Comparison of ENCODE assay signal across 17 mouse cellular contexts in the genomic region with DNA sequence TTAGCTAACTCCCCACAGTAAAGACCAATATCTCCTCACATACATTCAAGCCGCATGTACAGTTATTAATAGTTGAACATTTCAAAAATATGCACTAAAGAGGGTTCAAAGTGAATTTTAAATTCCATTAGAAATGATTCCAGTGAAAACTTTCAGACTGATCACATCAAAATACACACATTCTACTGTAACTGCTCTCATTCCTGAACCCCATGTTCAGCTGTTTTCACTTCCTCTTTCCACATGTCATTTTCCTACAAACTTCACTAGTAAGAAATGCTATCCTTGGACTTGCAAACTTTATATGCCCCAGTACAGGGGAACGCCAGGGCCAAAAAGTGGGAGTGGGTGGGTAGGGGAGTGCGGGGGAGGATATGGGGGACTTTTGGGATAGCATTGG.
"Had no signal": no experiment of that assay in that cellular context is flagged by ENCODE, and none has a peak within 500 bp of the region (broad histone marks: within the 10 kb centered on the region; RNA-seq: fewer than 3 reads in every experiment).

No protein-coding gene starts in this region.

- H3K4me2 ChIP-seq: limb, embryonic 12.5 days; limb, embryonic 15.5 days; liver, embryonic 11.5 days; lung, embryonic 15.5 days; midbrain, embryonic 13.5 days; stomach, embryonic 15.5 days had no signal

- H3K27me3 ChIP-seq: limb, embryonic 12.5 days; limb, embryonic 15.5 days; lung, embryonic 15.5 days; stomach, embryonic 15.5 days had no signal

- ATAC-seq: midbrain, embryonic 13.5 days; midbrain, embryonic 16.5 days had no signal

- H3K9ac ChIP-seq: limb, embryonic 12.5 days; limb, embryonic 15.5 days; liver, embryonic 14.5 days; liver, postnatal 0 days; lung, embryonic 15.5 days; midbrain, embryonic 13.5 days; stomach, embryonic 15.5 days had no signal

- H3K9me3 ChIP-seq: limb, embryonic 12.5 days; limb, embryonic 15.5 days; lung, embryonic 15.5 days; stomach, embryonic 15.5 days had no signal

- H3K27ac ChIP-seq: limb, embryonic 12.5 days; limb, embryonic 15.5 days; liver, embryonic 14.5 days; lung, embryonic 15.5 days; midbrain, embryonic 13.5 days had no signal

- H3K4me3 ChIP-seq: limb, embryonic 12.5 days; limb, embryonic 15.5 days; lung, embryonic 15.5 days; midbrain, embryonic 13.5 days; stomach, embryonic 15.5 days had no signal

- DNase-seq: kidney, adult 18-20 months; kidney, adult 9 months; kidney, postnatal 14 days; kidney, postnatal 4 days; left cerebral cortex, postnatal 4 days; liver, postnatal 0 days; lung, postnatal 10 days; lung, postnatal 36 days; thymus, postnatal 36 days had no signal

- H3K36me3 ChIP-seq: stomach, embryonic 15.5 days had no signal
